ENCODE assay signal across 8 mouse cellular contexts in the genomic region with DNA sequence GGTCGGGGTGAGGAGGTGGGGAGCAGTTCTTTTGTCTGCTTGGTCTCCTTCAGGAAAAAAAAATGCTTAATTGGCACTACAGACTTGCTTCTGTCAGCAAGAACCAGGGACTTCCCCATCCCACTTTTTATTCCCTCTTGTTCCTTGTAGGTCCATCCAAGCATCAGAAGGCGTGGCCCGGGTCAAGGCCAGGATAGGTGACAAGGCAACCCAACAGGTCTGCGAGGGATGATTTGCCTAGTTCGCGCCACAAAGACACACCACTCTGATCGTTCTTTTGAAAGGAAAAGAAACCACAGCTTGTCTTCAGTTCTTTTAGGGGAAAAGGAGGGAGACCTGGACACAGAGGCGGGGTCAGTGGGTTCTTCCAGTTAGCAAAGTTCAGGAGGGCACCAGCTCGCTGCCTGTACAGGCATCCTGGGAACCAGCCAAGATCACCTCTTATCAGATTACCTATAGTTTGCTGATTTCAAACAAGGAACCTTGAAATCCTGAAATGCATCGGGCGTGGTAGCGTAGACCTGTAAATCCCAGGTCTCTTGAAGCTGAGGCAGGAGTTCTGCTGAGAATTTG. TPM values are rescaled to one million over a fixed set of nuclear protein-coding genes. Genes with fewer than 3 reads are reported as not detected.
DNase-seq lines count a peak whose midpoint lies in the region; ATAC-seq and TF ChIP-seq lines count a peak whose summit lies in the region.

No protein-coding gene starts in this region.

- peak overlapping the region; percentile 60 for H3K4me3 ChIP-seq in layer of hippocampus, adult 2 months
- peak overlapping the region; percentile 59; the same call in 1 of the 2 replicates for H3K4me3 ChIP-seq in embryonic fibroblast, embryonic 13.5 days (ENCODE audit: insufficient read depth, low read length)
- peak overlapping the region; percentile 62 for H3K4me3 ChIP-seq in neural tube, embryonic 13.5 days

- intact Hi-C loops in left cerebral cortex, postnatal 14 days (cut with DNase I), result no loop called here

- no peak for ATAC-seq in neural tube, embryonic 13.5 days (ENCODE audit: low read depth)

- no peak for DNase-seq in layer of hippocampus, adult 2 months (ENCODE audit: low spot score in 2 of 2)
- no peak for DNase-seq in layer of hippocampus, adult 8-10 months (ENCODE audit: low spot score in 2 of 2)
- DNase-seq in kidney, postnatal 14 days, result peak; percentile 24
- DNase-seq in MN1 (ENCODE audit: low spot score), result no peak
- DNase-seq in left cerebral cortex, postnatal 14 days (ENCODE audit: low spot score in 2 of 2), result no peak
- no peak for DNase-seq in lung, postnatal 14 days

- H3K9ac ChIP-seq in neural tube, embryonic 13.5 days, result peak overlapping the region; percentile 73

- TF ChIP-seq POLR2A in embryonic fibroblast, embryonic 13.5 days (IDR thresholded peaks at IDR 0.05; ENCODE audit: low read depth, low read length), result no peak

- 38% methylated on average over 12 of the region's 12 CpGs for whole genome bisulfite sequencing in neural tube, embryonic 13.5 days

- 0 out of 2 replicates have a peak, but pooled peaks cover 8% of the 10 kb centered on the region for H3K9me3 ChIP-seq in neural tube, embryonic 13.5 days

- no peaks in the 10 kb centered on the region for H3K36me3 ChIP-seq in neural tube, embryonic 13.5 days

- no peaks in the 10 kb centered on the region for H3K4me1 ChIP-seq in embryonic fibroblast, embryonic 13.5 days (ENCODE audit: control insufficient read depth, insufficient read depth, low read length)
- H3K4me1 ChIP-seq in neural tube, embryonic 13.5 days (replicated peaks), result peaks cover 11% of the 10 kb centered on the region

- H3K4me2 ChIP-seq in neural tube, embryonic 13.5 days, result peak overlapping the region; percentile 93

- H3K27me3 ChIP-seq in neural tube, embryonic 13.5 days, result peaks cover 36% of the 10 kb centered on the region

- TF ChIP-seq CTCF in layer of hippocampus, adult 2 months (conservative IDR thresholded peaks at IDR 0.05), result no peak
- TF ChIP-seq CTCF in embryonic fibroblast, embryonic 13.5 days (IDR thresholded peaks at IDR 0.05; ENCODE audit: borderline replicate concordance, insufficient read depth, low read length), result no peak

- H3K27ac ChIP-seq in layer of hippocampus, adult 2 months, result peak overlapping the region; percentile 73; the same call in 1 of the 2 replicates
- no peak overlapping the region for H3K27ac ChIP-seq in embryonic fibroblast, embryonic 13.5 days (ENCODE audit: insufficient read depth, low read length)
- H3K27ac ChIP-seq in neural tube, embryonic 13.5 days (replicated peaks), result no peak overlapping the region

RNA-seq across cellular contexts. Expression of gene Slc35f2, which starts 0.5 kb away (rescaled TPM):
- total RNA-seq in layer of hippocampus, adult 2 months (2021), result 1 to 10 TPM; 4.7 to 5.0 TPM
- 1 to 10 TPM; 3.9 to 4.4 (median 4.1) TPM for total RNA-seq in layer of hippocampus, adult 8-10 months (2022)
- 0.30 TPM in 1 of 2 replicates, not detected in the other for polyA plus RNA-seq in embryonic fibroblast, embryonic 13.5 days (2011; ENCODE audit: insufficient read length, low read depth, missing spikeins)
- polyA plus RNA-seq in neural tube, embryonic 13.5 days (2015; fragmentation: Nextera tagmentation; extraction: Ambion mirVana), result 16.3 and 17.0 TPM in 2 replicates
- 1 to 10 TPM; 4.5 to 5.2 TPM for total RNA-seq in left cerebral cortex, postnatal 14 days (2021)
